Mouse (Mus musculus): ENCODE measurements at regions not wholly inside any gene's neighbourhood (a gene's known extent, or its start where the extent isn't known, plus 50 kb on each side); places are given as distances from the start of the nearest gene placed in this dataset.

DNA sequence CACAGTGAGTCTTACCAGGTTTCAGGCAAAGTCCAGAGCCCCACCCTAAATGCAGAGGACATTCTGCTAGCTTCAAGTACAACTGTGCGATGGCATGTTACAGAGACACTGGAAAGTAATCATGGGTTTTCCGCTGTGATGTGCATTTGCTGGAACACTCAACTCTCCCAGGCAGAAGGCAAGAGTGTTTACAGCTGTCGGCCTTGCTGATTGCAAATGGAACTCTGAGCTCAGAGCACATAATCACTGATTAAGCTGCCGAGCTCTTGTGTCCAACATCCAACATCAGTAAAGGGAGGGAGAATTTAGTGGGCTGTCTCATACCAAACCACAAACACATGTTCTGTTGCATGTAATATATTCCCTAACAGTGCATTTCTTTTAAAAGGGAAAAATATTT lies 117.1 kb downstream of the Postn start:
- Histone ChIP-seq H3K27me3 (ENCODE audit: insufficient read depth, low read length) (no peaks in the 10 kb centered on the region), H3K4me1 (replicated peaks; ENCODE audit: insufficient read depth, low read length) (no peaks in the 10 kb centered on the region), H3K9ac (ENCODE audit: low read depth, low read length) (no peak overlapping the region), H3K4me2 (ENCODE audit: low read length) (no peak overlapping the region), H3K36me3 (ENCODE audit: insufficient read depth, low read length) (no peaks in the 10 kb centered on the region), H3K9me3 (replicated peaks; ENCODE audit: low read length) (no peaks in the 10 kb centered on the region), H3K4me3 (replicated peaks; ENCODE audit: low read depth, low read length) (no peak overlapping the region), H3K27ac (no peak overlapping the region)
- WGBS, result 48% methylated on average over 4 of the region's 4 CpGs
- no peak for TF ChIP-seq CTCF (IDR thresholded peaks at IDR 0.05; ENCODE audit: low read depth)
- DNase-seq (ENCODE audit: low spot score) (peak; percentile 76), ATAC-seq (replicated peaks; ENCODE audit: low FRiP score, low read depth) (no peak)

- TF ChIP-seq CTCF (IDR thresholded peaks at IDR 0.05; ENCODE audit: low read depth), result no peak
- H3K36me3 ChIP-seq (ENCODE audit: insufficient read depth, low read length), result no peaks in the 10 kb centered on the region
- H3K4me2 ChIP-seq (ENCODE audit: low read length), result no peak overlapping the region
- no peak for ATAC-seq (replicated peaks; ENCODE audit: low FRiP score, low read depth)
- H3K4me3 ChIP-seq (replicated peaks; ENCODE audit: low read depth, low read length), result no peak overlapping the region
- 70% methylated on average over 6 of the region's 6 CpGs for WGBS
- no peak for DNase-seq (ENCODE audit: low spot score)
- H3K27ac ChIP-seq, result no peak overlapping the region
- H3K4me1 ChIP-seq (replicated peaks; ENCODE audit: insufficient read depth, low read length), result no peaks in the 10 kb centered on the region
- no peak overlapping the region for H3K9ac ChIP-seq (ENCODE audit: low read depth, low read length)
- no peaks in the 10 kb centered on the region for H3K27me3 ChIP-seq (ENCODE audit: insufficient read depth, low read length)
- H3K9me3 ChIP-seq (replicated peaks; ENCODE audit: low read length), result no peaks in the 10 kb centered on the region
Measured at GRCm38 (mm10) chr3:54480251-54480650, 119.3 kb downstream of the Postn start.

DNA sequence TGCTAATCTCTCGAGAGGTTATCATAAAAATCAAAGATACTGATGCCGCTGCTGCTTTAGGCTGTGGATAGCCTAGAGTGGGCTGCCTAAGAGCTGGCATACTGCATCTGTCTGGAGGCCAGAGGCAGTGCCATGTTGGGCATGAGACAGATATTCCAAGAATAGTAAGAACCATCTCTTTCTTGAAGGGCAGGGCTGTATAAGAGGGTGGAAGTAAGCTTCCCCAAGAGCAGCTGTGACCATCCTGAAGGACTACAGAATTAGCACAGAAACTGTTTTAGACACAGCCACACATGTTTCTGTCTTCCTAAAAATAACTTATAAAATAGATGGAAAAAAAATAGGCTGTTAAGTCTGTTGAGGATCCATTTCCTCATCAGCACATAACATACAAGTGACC lies 126.4 kb downstream of the Postn start:
- TF ChIP-seq CTCF (IDR thresholded peaks at IDR 0.05; ENCODE audit: low read depth), result no peak
- no peak overlapping the region for H3K4me2 ChIP-seq (ENCODE audit: low read length)
- ATAC-seq (replicated peaks; ENCODE audit: low FRiP score, low read depth), result no peak
- 94% methylated on average over 2 of the region's 2 CpGs for WGBS
- H3K27ac ChIP-seq, result no peak overlapping the region
- no peak overlapping the region for H3K9ac ChIP-seq (ENCODE audit: low read depth, low read length)
- no peaks in the 10 kb centered on the region for H3K4me1 ChIP-seq (replicated peaks; ENCODE audit: insufficient read depth, low read length)
- no peaks in the 10 kb centered on the region for H3K36me3 ChIP-seq (ENCODE audit: insufficient read depth, low read length)
- H3K27me3 ChIP-seq (ENCODE audit: insufficient read depth, low read length), result no peaks in the 10 kb centered on the region
- no peaks in the 10 kb centered on the region for H3K9me3 ChIP-seq (replicated peaks; ENCODE audit: low read length)
- no peak overlapping the region for H3K4me3 ChIP-seq (replicated peaks; ENCODE audit: low read depth, low read length)
- DNase-seq (ENCODE audit: low spot score), result no peak

- no peak for DNase-seq (ENCODE audit: low spot score)
- Histone ChIP-seq H3K27ac (no peak overlapping the region), H3K36me3 (ENCODE audit: insufficient read depth, low read length) (no peaks in the 10 kb centered on the region), H3K4me3 (replicated peaks; ENCODE audit: low read depth, low read length) (no peak overlapping the region), H3K27me3 (ENCODE audit: insufficient read depth, low read length) (no peaks in the 10 kb centered on the region), H3K4me2 (ENCODE audit: low read length) (no peak overlapping the region), H3K4me1 (replicated peaks; ENCODE audit: insufficient read depth, low read length) (no peaks in the 10 kb centered on the region), H3K9ac (ENCODE audit: low read depth, low read length) (no peak overlapping the region), H3K9me3 (replicated peaks; ENCODE audit: low read length) (no peaks in the 10 kb centered on the region)
- 75% methylated on average over 4 of the region's 4 CpGs for WGBS
- ATAC-seq (replicated peaks; ENCODE audit: low FRiP score, low read depth), result no peak
- peak; percentile 40; the same call in 1 of the 2 replicates for TF ChIP-seq CTCF (IDR thresholded peaks at IDR 0.05; ENCODE audit: low read depth)
Measured at GRCm38 (mm10) chr3:54487844-54488243, 126.9 kb downstream of the Postn start.

GRCm38 (mm10) chr3:54490249-54490900 lies 129.5 kb downstream of the Postn start:
- DNase-seq (ENCODE audit: low spot score), result no peak

DNA sequence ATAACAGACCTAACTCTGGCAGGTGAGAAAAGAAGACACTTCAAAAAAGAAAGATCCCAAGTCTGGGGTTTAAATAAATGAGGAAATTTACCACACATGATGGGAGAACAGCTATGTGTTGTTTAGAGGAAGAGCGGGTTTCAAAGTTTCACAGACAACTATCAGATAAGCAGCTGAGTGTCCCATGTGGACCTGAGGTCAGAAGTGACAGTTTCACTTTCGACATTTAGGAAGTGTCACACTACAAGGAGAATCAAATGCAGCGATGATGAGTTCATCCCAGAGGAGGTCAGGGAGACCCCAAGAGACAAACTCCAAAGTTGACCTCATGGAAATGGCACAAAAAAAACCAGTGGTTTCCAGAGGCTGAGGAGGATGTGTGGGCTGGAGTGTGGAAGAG lies 132.7 kb downstream of the Postn start:
- no peaks in the 10 kb centered on the region for H3K36me3 ChIP-seq (ENCODE audit: insufficient read depth, low read length)
- DNase-seq (ENCODE audit: low spot score) (no peak), ATAC-seq (replicated peaks; ENCODE audit: low FRiP score, low read depth) (no peak)
- no peak overlapping the region for H3K27ac ChIP-seq
- no peak overlapping the region for H3K9ac ChIP-seq (ENCODE audit: low read depth, low read length)
- H3K27me3 ChIP-seq (ENCODE audit: insufficient read depth, low read length), result no peaks in the 10 kb centered on the region
- WGBS, result 73% methylated on average over 3 of the region's 3 CpGs
- H3K4me2 ChIP-seq (ENCODE audit: low read length), result no peak overlapping the region
- no peaks in the 10 kb centered on the region for H3K4me1 ChIP-seq (replicated peaks; ENCODE audit: insufficient read depth, low read length)
- H3K9me3 ChIP-seq (replicated peaks; ENCODE audit: low read length), result no peaks in the 10 kb centered on the region
- no peak for TF ChIP-seq CTCF (IDR thresholded peaks at IDR 0.05; ENCODE audit: low read depth)
- H3K4me3 ChIP-seq (replicated peaks; ENCODE audit: low read depth, low read length), result no peak overlapping the region

More at GRCm38 (mm10) chr3:54490249-54490900, 129.5 kb downstream of the Postn start:
- Histone ChIP-seq H3K4me2 (ENCODE audit: low read length) (no peak overlapping the region), H3K4me3 (replicated peaks; ENCODE audit: low read depth, low read length) (no peak overlapping the region), H3K27me3 (ENCODE audit: insufficient read depth, low read length) (no peaks in the 10 kb centered on the region), H3K36me3 (ENCODE audit: insufficient read depth, low read length) (no peaks in the 10 kb centered on the region), H3K4me1 (replicated peaks; ENCODE audit: insufficient read depth, low read length) (no peaks in the 10 kb centered on the region), H3K27ac (no peak overlapping the region), H3K9ac (ENCODE audit: low read depth, low read length) (no peak overlapping the region), H3K9me3 (replicated peaks; ENCODE audit: low read length) (no peaks in the 10 kb centered on the region)
- ATAC-seq (replicated peaks; ENCODE audit: low FRiP score, low read depth), result no peak
- no peak for TF ChIP-seq CTCF (IDR thresholded peaks at IDR 0.05; ENCODE audit: low read depth)
- WGBS, result 81% methylated on average over 5 of the region's 5 CpGs

- Histone ChIP-seq H3K4me3 (replicated peaks; ENCODE audit: low read depth, low read length) (no peak overlapping the region), H3K36me3 (ENCODE audit: insufficient read depth, low read length) (no peaks in the 10 kb centered on the region), H3K9ac (ENCODE audit: low read depth, low read length) (no peak overlapping the region), H3K27ac (no peak overlapping the region), H3K9me3 (replicated peaks; ENCODE audit: low read length) (no peaks in the 10 kb centered on the region), H3K4me1 (replicated peaks; ENCODE audit: insufficient read depth, low read length) (no peaks in the 10 kb centered on the region), H3K27me3 (ENCODE audit: insufficient read depth, low read length) (no peaks in the 10 kb centered on the region), H3K4me2 (ENCODE audit: low read length) (no peak overlapping the region)
- TF ChIP-seq CTCF (IDR thresholded peaks at IDR 0.05; ENCODE audit: low read depth), result no peak
- no peak for DNase-seq (ENCODE audit: low spot score)
- WGBS, result 68% methylated on average over 3 of the region's 3 CpGs
- ATAC-seq (replicated peaks; ENCODE audit: low FRiP score, low read depth), result no peak
Measured at GRCm38 (mm10) chr3:54504997-54505396, 144.1 kb downstream of the Postn start.

Measured in kidney, postnatal 0 days (tissue).